Mouse (Mus musculus): ENCODE results near the gene Tmem252. TPM values are rescaled to one million over a fixed set of nuclear protein-coding genes. Genes with fewer than 3 reads are reported as not detected.

The Tmem252 gene
- total RNA-seq, 2 experiments from 2014 or later, result 0.08 TPM; not detected in 1

- no peak for DNase-seq
- intact Hi-C loops (cut with DNase I), result no loop called here
Observed at GRCm38 (mm10) chr19:24719504-24719903, 45.7 kb downstream of the Tmem252 start.

GRCm38 (mm10) chr19:24720448-24720847 lies 46.6 kb downstream of the Tmem252 start:
- no peak for DNase-seq
- intact Hi-C loops (cut with DNase I), result no loop called here

DNA sequence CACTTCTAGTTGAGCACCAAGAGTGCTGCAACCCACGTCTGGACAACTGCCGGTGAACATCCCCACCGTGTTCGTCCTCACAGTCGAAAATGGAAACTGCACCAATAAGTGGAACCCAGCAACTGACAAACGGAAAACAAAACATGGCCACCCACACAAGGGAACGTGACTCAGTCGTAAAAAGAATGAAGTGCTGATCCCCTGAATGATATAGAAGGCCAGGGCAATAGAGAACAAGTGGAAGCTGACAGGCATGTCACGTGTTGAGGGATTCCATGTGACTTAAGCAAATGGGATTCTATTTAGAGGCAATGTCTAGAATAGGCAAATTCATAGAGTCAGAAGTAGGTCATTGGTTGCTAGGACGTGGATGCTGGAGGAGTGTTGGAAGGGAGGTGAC lies 50.6 kb downstream of the Tmem252 start:
- intact Hi-C loops (cut with DNase I), result no loop called here
- DNase-seq, result no peak

- no peak for DNase-seq
- intact Hi-C loops (cut with DNase I), result no loop called here
Observed at GRCm38 (mm10) chr19:24730661-24731060, 56.9 kb downstream of the Tmem252 start.

Other genes with a start within 250 kb of the Tmem252 start
- gene Fam122a, start 196.7 kb upstream of the Tmem252 start, total RNA-seq (2021), result 10 to 100 TPM; 22.2 to 22.7 TPM
- 10 to 100 TPM; 22.1 to 27.5 TPM for gene Pip5k1b, start 118.1 kb upstream of the Tmem252 start, total RNA-seq (2021)
- gene Pgm5, start 187.8 kb downstream of the Tmem252 start, total RNA-seq (2021), result 100 to 1,000 TPM in 1 of 2 experiments, 10 to 100 TPM in 1; 93.2 to 109 TPM
- 1,000 to 10,000 TPM in 1 of 2 experiments, 100 to 1,000 TPM in 1; 986 to 1,083 TPM for gene Gm10053, start 201.7 kb downstream of the Tmem252 start, total RNA-seq (2021)
- not detected for gene Foxd4, start 227.2 kb downstream of the Tmem252 start, total RNA-seq (2021)